Mouse (Mus musculus): ENCODE results near the gene Msl1.

GRCm38 (mm10) chr11:98846865-98847604 lies 51.7 kb downstream of the Msl1 start:
- TF ChIP-seq CTCF (IDR thresholded peaks at IDR 0.05; ENCODE audit: low read depth) (no peak), EP300 (optimal IDR thresholded peaks at IDR 0.05) (no peak)

Measured in stomach, postnatal 0 days (tissue).